14 mouse cellular contexts compared by ENCODE assay signal in the genomic region with DNA sequence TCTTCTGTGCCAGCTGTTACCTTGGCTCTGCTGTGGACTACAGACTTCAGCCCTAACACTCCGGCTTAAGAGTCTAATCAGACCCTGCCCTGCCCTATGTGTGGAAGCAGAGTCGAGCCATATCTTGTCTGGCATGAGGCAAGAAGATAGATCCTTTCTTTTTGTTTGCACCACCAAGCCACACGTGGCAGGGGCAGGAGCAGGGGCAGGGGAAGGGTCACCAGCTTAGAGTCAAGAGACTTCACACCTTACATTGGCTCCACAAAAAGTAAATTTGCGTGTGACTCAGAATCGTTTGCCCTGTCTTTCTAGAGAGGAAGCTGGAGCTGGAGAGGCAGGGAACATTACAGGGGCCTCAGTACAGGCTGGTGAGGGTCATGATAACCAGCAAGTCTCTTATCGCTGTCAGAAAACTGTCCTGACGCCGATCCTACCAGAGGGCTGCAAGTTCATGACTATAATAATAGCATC. TPM values are rescaled to one million over a fixed set of nuclear protein-coding genes. Genes with fewer than 3 reads are reported as not detected.
DNase-seq lines count a peak whose midpoint lies in the region; ATAC-seq and TF ChIP-seq lines count a peak whose summit lies in the region.
"Had no signal": no experiment of that assay in that cellular context is flagged by ENCODE, and none has a peak within 500 bp of the region (broad histone marks: within the 10 kb centered on the region; RNA-seq: fewer than 3 reads in every experiment).

No protein-coding gene starts in this region.

- no peak for TF ChIP-seq CTCF in lung, embryonic 14.5 days (IDR thresholded peaks at IDR 0.05; ENCODE audit: low read depth)
- TF ChIP-seq CTCF in liver, adult 2 months (IDR thresholded peaks at IDR 0.05; ENCODE audit: low read depth, low read length): no peak
- no peak for TF ChIP-seq CTCF in small intestine, adult 2 months (IDR thresholded peaks at IDR 0.05; ENCODE audit: extremely low read depth, insufficient read length, insufficient replicate concordance, low read depth, low read length)

- DNase-seq in lung, embryonic 14.5 days: no peak
- no peak for DNase-seq in lung, postnatal 4 days
- peak; percentile 71 for DNase-seq in liver, adult 2 months (ENCODE audit: extremely low read depth, low read depth, low spot score)
- DNase-seq in natural killer cell, adult 2 months (ENCODE audit: low spot score in 2 of 2): no peak
- DNase-seq: adrenal gland, postnatal 10 days; heart, adult 18-20 months had no signal

- no peaks in the 10 kb centered on the region for H3K36me3 ChIP-seq in lung, embryonic 14.5 days (ENCODE audit: insufficient read depth)
- peaks cover 8% of the 10 kb centered on the region; the same call in 1 of the 2 replicates for H3K36me3 ChIP-seq in liver, adult 2 months (ENCODE audit: control insufficient read depth, insufficient read depth, low read length)
- peaks cover 2% of the 10 kb centered on the region; the same call in 1 of the 2 replicates for H3K36me3 ChIP-seq in small intestine, adult 2 months (ENCODE audit: control insufficient read depth, insufficient read depth, low read length)
- H3K36me3 ChIP-seq in neural tube, embryonic 15.5 days: no peaks in the 10 kb centered on the region
- H3K36me3 ChIP-seq: hindbrain, embryonic 10.5 days; midbrain, embryonic 12.5 days had no signal

- no peak overlapping the region for H3K4me3 ChIP-seq in lung, embryonic 14.5 days (ENCODE audit: low read depth, low read length)
- H3K4me3 ChIP-seq in liver, adult 2 months (ENCODE audit: insufficient read depth, low read depth, low read length): no peak overlapping the region
- H3K4me3 ChIP-seq in small intestine, adult 2 months (ENCODE audit: low read depth, low read length): no peak overlapping the region
- no peak overlapping the region for H3K4me3 ChIP-seq in neural tube, embryonic 15.5 days (replicated peaks)
- H3K4me3 ChIP-seq: hindbrain, embryonic 10.5 days; left cerebral cortex, adult 2 months; midbrain, embryonic 12.5 days had no signal

- TF ChIP-seq POLR2A in liver, adult 2 months (IDR thresholded peaks at IDR 0.05; ENCODE audit: extremely low read depth, insufficient read depth, low read length): no peak
- TF ChIP-seq POLR2A in small intestine, adult 2 months (IDR thresholded peaks at IDR 0.05; ENCODE audit: low read depth, low read length): no peak

- peak; percentile 49; the same call in 1 of the 2 replicates for ATAC-seq in lung, embryonic 14.5 days (ENCODE audit: insufficient read depth)
- peak; percentile 36 for ATAC-seq in common myeloid progenitor, adult 5-6 weeks (replicated peaks; ENCODE audit: low read depth, poor library complexity, severe bottlenecking)
- ATAC-seq in neural tube, embryonic 15.5 days (ENCODE audit: low FRiP score): no peak
- ATAC-seq: Patski had no signal

- 44% methylated on average over 8 of the region's 8 CpGs for WGBS in lung, embryonic 14.5 days
- WGBS in liver, adult 2 months: 43% methylated on average over 8 of the region's 8 CpGs
- WGBS in small intestine, adult 2 months: 42% methylated on average over 8 of the region's 8 CpGs
- WGBS in neural tube, embryonic 15.5 days: 81% methylated on average over 8 of the region's 8 CpGs

- H3K9ac ChIP-seq in lung, embryonic 14.5 days: no peak overlapping the region
- no peak overlapping the region for H3K9ac ChIP-seq in liver, adult 2 months (ENCODE audit: low read depth, low read length)
- H3K9ac ChIP-seq in neural tube, embryonic 15.5 days (replicated peaks): no peak overlapping the region
- H3K9ac ChIP-seq: midbrain, embryonic 12.5 days had no signal

- H3K4me1 ChIP-seq in lung, embryonic 14.5 days (ENCODE audit: insufficient read depth): no peaks in the 10 kb centered on the region
- H3K4me1 ChIP-seq in liver, adult 2 months (ENCODE audit: control insufficient read depth, insufficient read depth, low read length): no peaks in the 10 kb centered on the region
- peaks cover 16% of the 10 kb centered on the region; the same call in 1 of the 2 replicates for H3K4me1 ChIP-seq in small intestine, adult 2 months (ENCODE audit: control insufficient read depth, insufficient read depth, insufficient read length, low read length)
- no peaks in the 10 kb centered on the region for H3K4me1 ChIP-seq in neural tube, embryonic 15.5 days
- H3K4me1 ChIP-seq: midbrain, embryonic 12.5 days had no signal

- H3K9me3 ChIP-seq in lung, embryonic 14.5 days (ENCODE audit: low read depth, low read length): no peaks in the 10 kb centered on the region
- H3K9me3 ChIP-seq in neural tube, embryonic 15.5 days (replicated peaks): no peaks in the 10 kb centered on the region
- H3K9me3 ChIP-seq: hindbrain, embryonic 10.5 days; midbrain, embryonic 12.5 days had no signal

- no peaks in the 10 kb centered on the region for H3K27me3 ChIP-seq in lung, embryonic 14.5 days (ENCODE audit: insufficient read depth, low read length)
- no peaks in the 10 kb centered on the region for H3K27me3 ChIP-seq in liver, adult 2 months (ENCODE audit: control insufficient read depth, insufficient read depth, low read length)
- H3K27me3 ChIP-seq in small intestine, adult 2 months (ENCODE audit: control insufficient read depth, insufficient read depth, low read length): no peaks in the 10 kb centered on the region; the same call in 1 of the 2 replicates
- no peaks in the 10 kb centered on the region for H3K27me3 ChIP-seq in neural tube, embryonic 15.5 days (replicated peaks)
- H3K27me3 ChIP-seq: midbrain, embryonic 12.5 days had no signal

- no peaks in the 10 kb centered on the region for H3K79me2 ChIP-seq in liver, adult 2 months (ENCODE audit: control insufficient read depth, insufficient read depth, low read length)

- H3K4me2 ChIP-seq in lung, embryonic 14.5 days: no peak overlapping the region; the same call in 1 of the 2 replicates
- no peak overlapping the region for H3K4me2 ChIP-seq in neural tube, embryonic 15.5 days
- H3K4me2 ChIP-seq: midbrain, embryonic 12.5 days had no signal

- H3K27ac ChIP-seq in lung, embryonic 14.5 days (ENCODE audit: low read depth): no peak overlapping the region
- no peak overlapping the region for H3K27ac ChIP-seq in liver, adult 2 months (replicated peaks; ENCODE audit: insufficient read depth, low read depth, low read length)
- peak overlapping the region; percentile 33; the same call in 1 of the 2 replicates for H3K27ac ChIP-seq in small intestine, adult 2 months (ENCODE audit: insufficient read depth, low read depth, low read length)
- no peak overlapping the region for H3K27ac ChIP-seq in neural tube, embryonic 15.5 days (replicated peaks)
- H3K27ac ChIP-seq: left cerebral cortex, adult 2 months; midbrain, embryonic 12.5 days had no signal

RNA-seq across cellular contexts. Expression of gene Slc30a10, which starts 14.9 kb away (rescaled TPM):
- 0.09 TPM in 1 of 2 replicates, not detected in the other for polyA plus RNA-seq in lung, embryonic 14.5 days (2014; fragmentation: Nextera tagmentation; extraction: Ambion mirVana)
- total RNA-seq in common myeloid progenitor, adult 5-6 weeks (2017): 0.05 and 0.18 TPM in 2 replicates
- 7.6 and 9.2 TPM in 2 replicates for total RNA-seq in liver, adult 2 months (2014; rRNA removed)
- polyA plus RNA-seq in liver, adult 2 months (2012; rRNA removed): 23.5 and 26.6 TPM in 2 replicates
- polyA plus RNA-seq in small intestine, adult 2 months (2012; rRNA removed): 10.1 and 36.7 TPM in 2 replicates
- 5.6 and 5.8 TPM in 2 replicates for polyA plus RNA-seq in neural tube, embryonic 15.5 days (2015; fragmentation: Nextera tagmentation; extraction: Ambion mirVana)
- total RNA-seq: heart, adult 18-20 months had no signal
- polyA plus RNA-seq: lung, embryonic 16.5 days; Patski had no signal
